Mouse (Mus musculus): ENCODE results near the gene Ccnt2.
"Not testable (repeated sequence)": the region's sequence is repeated elsewhere in the genome, so short reads cannot be mapped to it uniquely, and the experiment has no call there.

The Ccnt2 gene

DNA sequence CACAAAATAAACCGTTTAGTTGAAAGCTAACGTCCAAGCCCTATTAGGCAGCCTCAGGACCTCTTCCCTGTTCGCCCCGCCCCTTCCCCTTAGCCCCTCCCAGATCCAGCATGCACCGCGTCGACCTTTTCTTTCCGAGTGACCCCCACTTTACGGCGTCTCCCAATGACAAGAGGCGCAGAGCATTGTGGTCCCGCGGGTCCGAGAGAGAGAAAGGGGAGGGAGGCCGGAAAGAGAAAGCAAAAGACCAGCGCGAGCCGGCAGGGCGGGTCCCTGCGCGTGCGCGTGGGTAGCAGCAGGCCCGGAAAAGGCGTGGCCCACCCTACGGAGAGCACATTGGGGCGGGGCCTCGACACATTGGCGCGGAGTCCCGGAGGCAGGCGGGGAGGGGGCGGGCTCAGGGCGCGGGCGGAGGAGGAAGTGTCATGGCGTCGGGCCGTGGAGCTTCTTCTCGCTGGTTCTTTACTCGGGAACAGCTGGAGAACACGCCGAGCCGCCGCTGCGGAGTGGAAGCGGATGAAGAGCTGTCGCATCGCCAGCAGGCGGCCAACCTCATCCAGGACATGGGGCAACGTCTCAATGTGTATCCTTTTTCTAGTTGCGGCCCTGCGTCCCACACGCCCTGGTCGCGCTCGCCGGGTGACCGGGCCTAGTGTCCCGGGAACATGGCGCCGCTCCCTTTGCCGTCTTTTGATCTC, at the start of gene Ccnt2:
Gene Ccnt2 (plus strand): TSS at position 362 of the 698 bp plus-strand sequence.
- DNase-seq: peak; percentile 98

DNA sequence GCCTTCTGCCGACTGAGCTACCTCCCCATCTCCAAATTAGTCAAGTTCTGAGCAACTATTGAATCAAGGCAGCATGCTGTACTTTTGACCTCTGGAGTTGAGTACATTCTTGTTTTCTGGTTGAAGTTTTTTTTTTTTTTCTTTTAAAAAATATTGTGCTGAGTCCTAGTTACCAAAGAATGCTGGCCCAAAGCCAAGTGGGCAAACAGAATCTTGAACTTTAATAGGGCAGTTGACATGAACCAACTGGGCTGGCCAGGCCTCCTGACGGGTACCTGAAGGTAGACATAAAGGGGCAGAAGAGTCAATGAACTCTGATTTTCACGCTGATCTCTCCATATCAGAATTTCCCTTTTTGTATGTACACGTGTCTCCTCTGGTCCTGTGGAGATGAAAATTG, 44.9 kb upstream of the Ccnt2 start, which contains the start of gene Acmsd:
Gene Acmsd (plus strand): TSS at position 318 of the 400 bp plus-strand sequence.
- DNase-seq: no peak

DNA sequence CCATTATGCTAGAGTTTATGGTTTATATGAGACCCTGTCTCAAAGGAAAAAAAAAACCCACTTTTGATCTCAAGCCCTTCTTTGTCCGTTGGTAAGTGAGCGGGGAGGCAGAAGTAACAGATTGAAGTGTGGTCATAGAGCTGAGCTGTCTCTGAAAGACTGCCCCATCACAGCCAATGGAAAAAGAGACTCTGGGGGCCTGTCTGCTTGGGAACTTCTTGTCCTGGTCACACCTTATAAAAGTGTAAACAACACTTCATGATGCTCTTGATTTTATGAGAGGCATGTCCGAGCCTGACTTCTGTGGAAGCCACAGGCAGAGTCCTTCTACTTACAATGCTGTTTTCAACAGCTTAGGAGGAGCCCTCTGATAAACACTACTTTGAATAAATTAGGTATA, 42.9 kb upstream of the Ccnt2 start:
- DNase-seq: no peak

DNA sequence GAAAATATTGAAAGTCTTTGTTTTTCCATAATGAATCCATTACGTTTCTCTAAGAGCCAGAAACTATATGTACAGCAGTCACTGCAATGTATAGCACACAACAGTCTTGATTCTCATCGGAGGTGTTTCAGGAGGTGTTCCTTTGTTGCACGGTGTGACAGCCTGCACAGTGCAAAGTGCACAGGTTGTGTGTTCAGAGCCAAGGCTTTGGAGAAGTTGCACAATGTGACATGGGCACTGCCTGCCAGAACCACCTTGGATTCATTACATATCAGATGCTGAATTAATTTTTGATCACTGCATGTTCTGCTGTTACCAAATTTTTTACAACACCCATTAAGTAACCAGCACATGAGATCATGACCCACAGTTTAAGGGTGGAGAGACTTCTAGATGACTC, 41.5 kb upstream of the Ccnt2 start:
- DNase-seq: no peak

DNA sequence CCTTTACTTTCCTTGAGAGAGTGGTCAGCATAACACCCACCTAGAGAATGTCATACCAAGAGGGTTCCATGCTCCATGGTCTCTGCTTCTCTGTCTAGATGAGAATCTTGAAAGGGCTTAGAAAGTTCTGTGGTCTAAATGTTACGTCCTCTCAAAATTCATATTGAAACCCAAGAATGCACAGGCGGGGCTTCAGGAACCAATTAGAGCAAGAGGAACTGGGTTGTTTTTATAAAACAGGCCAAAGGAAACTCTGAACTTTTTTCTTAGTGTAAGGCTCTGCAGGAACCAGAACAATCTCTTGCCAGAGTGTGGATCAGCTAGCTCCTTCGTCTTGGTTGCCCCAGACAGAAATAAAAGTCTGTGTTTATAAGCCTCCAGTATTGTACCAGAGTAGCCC, 41.1 kb upstream of the Ccnt2 start:
- no peak for DNase-seq

DNA sequence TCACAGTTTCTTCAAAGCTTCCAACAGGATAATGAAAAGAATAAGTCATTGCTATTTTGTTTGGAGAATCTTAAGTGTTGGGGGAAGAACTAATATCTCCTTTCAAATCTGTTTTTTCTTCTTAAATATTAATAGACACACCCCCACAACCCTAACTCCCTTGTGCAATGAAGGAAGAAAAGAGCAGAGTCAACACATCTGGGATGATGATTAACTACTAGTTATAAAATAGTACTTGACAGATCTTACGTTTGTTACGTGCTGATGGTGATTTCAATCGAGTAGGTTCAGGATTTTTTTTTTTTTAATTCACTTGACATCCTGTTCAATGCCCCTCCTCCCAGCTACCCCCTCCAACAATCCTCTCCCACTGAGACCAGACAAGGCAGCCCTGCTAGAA, 38.6 kb upstream of the Ccnt2 start:
- DNase-seq: no peak

DNA sequence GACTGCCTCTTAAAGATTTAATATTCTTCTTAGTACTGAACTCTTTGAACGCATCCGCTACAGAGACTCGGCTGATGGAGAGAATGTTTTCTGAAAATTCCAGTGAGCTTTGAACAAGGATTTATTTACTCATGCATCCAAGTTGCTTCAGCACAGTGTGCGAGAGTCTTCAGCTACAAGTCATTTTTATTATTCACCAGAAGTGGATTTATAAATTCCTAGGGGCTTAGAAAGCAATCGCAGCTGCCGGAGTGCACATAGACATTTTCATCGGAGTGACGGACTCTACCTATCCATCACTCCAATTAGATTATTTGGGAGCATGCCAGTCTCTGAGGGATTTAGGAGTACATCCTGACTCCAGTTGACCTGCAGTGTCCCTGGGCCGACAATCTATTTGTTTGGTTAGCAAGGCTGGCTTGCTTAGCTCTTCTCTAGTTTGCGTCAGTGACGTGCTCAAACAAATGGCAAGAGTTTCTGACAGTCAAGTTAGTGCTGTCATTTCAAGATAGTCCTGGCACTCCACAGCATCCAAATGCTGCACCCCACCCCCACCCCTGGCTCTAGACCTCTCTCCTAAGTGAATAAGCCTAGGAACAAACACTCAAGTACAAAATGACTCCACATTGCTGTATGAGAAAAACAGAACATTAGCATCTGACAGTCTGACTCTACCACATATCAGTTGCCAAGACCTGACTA, 23.4 kb upstream of the Ccnt2 start:
- DNase-seq: no peak

DNA sequence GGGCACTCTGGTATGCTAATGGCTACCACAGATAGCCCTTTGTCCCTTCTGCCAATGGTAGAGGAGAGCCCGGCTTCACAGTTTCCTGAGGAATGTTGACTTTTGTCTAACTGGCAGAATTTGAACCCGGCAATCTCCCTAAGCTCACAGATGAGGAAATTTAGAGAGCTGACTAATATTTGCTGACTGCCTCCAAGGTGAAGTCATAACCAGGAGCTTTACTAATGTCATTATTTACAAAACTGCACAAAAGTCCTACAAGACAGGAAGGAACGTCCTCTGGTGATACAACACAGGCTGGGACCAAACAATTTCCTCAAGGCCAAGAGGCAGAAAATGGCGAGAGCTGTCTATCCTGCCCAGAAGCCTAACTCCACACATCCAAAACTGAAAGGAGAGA, 18.2 kb upstream of the Ccnt2 start:
- no peak for DNase-seq

DNA sequence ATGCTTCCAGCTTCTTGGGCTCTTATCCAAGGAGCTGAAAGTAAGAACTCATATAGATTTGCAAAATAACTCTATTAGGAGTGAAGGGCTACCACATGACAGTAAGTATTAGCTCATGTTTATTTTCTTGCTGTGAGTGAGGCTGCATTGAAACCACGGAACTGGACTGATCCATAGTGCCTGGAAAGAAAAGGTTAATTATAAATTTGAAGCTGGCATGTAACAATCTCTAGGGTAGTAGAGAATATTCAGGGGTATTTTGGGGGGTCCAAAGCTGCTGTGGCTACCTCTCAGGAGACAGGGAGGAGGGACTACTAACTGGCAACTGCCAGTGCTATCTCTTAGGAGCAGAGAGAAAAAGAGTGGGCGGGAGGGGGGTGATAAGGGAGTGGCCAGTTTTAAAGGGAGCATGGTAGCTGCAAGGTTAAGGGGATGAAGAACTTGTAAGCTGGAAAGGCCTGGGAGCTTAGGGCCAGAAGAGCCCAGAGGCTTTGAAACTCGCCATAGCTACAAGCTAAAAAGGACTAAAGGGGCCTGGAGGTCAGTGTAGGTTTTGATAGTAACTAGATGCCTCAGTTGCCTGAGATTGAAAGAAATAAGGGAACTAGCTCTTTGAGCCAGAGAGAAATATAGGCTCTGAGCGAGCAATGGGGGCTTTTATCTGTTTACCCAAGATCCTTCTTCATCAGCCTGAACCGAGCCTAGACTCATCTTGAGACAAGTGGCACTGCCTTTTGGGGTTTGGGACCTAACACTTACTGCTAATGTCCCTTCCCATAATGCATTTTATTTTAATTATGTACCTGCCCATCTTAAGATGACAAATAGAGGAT, 17.4 kb upstream of the Ccnt2 start:
- DNase-seq: no peak

DNA sequence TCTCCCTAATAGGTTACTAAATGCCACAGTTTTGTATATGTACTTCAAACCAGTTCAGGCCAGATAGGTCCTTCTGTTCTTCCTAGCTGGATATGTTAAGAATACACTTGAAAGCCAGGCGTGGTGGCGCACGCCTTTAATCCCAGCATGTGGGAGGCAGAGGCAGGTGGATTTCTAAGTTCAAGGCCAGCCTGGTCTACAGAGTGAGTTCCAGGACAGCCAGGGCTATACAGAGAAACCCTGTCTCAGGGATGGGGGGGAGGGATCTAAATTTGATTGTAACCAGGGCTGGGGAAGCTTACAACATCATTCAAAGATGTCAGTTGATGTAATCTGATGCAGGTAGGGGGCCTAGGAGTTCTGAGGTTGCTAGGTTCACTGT, 16.8 kb upstream of the Ccnt2 start:
- not testable (repeated sequence) for DNase-seq

DNA sequence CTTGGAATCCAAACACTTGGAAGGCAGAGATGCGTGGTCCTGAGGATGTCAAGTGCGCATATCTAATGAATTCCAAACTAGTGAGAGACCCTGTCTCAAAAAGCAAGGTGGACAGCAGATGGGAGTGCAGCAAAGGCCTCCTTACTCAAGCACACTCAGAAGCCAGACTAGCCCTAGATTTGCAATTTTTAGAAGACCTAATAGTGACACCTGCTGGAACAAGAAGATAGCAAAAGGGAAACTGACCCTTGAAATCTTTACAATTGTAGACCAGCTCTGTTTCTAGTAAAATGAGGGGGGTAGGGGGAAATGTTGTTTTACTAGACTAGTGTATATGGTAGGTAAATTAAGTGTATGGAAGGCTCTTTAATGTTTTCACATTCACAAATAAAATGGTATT, 8.5 kb upstream of the Ccnt2 start:
- DNase-seq: no peak

DNA sequence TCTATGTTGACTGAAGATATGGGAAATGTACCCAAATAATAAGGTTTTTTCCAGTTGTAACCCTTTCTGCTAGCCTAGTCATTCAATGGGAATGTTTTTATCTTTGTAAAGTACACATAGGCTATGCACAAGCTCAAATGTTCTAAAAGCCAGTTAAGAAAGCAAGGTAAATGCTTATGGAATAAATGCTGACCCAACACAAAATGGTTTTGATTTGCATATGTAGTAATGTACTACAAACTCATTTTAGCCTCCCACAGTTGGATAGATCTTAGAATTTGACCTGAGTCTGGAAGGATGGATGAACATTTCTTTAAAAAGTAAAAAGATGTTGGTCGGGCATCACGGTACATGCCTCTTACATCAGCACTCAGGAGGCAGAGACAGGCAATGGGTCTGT, 7.2 kb upstream of the Ccnt2 start:
- no peak for DNase-seq

DNA sequence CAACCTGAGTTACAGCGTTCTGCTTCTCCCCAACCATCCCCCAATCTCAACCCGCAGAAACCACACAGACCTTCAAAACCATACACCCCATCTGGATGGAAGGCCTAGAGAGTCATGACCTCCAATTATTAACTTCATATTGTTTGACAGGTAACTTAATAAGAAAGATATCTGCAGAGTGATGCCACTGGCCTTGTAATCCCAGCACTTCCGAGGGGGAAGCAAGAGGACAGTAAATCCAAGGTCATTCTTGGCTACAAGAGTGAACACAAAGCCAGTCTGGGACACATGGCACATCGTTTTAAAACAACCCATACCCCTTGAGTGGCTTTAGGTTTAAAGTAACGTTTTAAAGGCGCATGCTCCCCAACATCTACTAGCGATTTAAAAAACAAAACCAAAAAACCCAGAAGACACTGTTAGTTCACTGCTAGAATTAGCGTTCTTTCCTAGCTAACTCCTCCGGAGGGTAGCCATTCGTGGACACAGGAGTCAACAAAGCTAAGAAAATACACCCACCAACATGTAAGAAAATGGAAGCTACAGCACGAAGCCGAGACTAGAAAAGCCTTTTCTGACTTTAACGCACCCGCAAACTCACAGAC, 664 bp upstream of the Ccnt2 start:
- no peak for DNase-seq

DNA sequence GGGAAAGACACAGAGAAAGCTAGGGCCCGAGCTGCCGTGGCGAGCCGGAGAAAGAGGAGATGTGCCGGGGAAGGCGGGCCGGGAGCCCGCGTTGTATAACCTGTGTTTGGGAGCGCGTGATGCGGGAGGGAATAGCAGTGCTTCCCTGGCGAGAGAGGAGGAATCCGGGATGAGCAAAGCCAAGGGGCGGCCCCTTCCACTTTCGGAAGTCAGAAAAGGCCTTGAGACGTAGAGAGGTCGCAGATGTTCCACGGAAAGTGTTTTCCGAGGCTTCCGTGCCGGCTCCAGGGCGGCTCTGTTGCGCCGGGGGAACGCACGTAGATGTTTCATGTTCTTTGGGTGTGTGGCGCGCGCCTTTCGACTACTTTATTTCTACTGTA, 527 bp downstream of the Ccnt2 start:
- no peak for DNase-seq

DNA sequence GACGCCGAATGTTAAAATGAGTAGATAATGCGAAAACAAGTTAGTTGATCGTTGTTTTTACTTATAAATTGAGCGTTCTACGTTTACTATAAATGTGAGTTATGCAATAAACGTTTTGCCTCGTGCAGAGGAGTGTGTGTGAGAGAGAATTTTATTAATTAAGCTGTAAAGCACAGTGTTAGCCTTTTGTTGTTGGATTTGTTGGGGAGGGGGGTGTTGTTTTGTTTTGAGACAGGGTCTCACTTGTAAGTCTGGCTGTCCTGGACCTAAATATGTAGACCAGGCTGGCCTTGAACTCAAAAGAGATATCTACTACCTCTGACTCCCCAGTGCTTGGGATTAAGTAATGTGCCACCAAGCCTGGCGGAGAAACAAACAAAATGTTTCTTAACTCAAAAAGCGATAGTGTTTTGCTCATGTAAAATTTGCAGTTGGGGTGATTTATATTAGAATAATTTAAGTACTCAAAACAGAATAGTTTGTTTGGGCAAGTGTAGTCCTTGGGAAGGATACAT, 1.3 kb downstream of the Ccnt2 start:
- DNase-seq: no peak

DNA sequence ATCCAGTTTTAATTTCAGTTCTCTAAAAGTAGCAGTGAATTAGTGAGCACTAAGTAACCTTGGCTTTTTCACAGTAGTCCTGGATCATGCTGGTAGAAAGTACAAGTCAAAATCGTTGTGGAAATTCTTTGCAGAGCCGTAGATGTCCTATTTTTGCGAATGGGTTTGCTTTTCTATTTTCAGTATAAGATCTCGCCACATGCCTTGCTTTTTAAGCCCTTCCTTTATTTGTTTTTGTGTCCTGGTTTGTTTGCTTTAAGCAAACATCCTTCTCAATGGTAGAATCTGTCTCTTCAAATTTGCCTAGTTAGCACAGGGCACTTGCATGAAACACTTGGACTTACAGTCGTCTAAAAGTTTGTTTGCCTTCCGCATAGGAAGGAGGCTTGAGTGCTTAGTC, 2.3 kb downstream of the Ccnt2 start:
- DNase-seq: no peak

DNA sequence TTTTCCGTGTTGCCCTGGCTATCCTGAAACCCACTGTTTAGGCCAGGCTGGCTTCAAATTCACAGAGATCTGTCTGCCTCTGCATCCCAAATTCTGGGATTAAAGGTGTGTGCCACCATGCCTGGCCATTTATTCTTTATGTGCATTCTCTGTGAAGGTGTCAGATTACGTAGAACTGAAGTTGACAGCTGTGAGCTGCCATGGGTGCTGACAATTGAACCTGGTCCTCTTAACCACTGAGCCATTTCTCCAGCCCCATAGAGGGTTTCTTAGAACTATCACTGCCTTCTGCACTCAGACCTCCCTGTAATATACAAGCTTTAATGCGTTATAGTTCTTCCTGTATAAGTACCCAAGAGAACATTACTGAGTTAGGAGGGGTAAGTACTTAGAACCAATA, 4.6 kb downstream of the Ccnt2 start:
- no peak for DNase-seq

DNA sequence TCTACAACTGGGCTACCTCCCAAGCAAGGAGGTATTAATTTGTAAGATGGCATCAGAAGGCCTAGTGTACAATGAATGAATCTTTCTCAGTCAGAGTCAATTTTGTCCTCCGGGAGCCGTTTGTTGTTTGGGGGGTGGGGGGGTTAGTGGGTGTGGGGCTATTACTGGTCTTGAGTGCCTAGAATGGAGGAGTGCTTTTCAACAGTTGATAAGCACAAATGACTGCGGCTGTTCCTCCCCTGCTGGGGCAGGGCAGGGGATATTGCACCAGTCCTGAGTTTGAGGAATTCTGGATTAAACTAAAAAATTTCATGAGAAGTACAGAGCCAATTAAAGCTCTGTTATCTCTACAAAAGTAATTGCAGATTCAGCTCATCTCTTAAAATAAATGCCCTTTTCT, 6.2 kb downstream of the Ccnt2 start:
- DNase-seq: no peak

DNA sequence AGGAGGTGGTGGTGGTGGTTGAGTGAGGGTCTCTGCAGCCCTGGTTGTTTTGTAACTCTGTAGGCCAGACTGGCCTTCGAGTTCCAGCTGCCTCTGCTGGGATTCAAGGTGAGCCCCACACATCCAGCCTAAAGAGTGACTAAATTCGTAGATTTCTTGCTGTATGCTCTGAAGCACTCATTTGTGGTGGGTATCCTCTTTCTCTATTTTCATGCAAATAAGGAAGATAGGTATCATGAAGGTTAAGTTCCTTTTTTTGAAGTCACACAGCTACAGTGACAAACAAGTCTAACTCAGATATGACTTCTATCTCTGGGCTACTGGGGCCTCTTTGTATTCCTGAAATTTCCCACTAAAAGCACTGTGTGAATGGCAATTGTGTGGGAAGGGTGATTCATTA, 6.9 kb downstream of the Ccnt2 start:
- DNase-seq: no peak

DNA sequence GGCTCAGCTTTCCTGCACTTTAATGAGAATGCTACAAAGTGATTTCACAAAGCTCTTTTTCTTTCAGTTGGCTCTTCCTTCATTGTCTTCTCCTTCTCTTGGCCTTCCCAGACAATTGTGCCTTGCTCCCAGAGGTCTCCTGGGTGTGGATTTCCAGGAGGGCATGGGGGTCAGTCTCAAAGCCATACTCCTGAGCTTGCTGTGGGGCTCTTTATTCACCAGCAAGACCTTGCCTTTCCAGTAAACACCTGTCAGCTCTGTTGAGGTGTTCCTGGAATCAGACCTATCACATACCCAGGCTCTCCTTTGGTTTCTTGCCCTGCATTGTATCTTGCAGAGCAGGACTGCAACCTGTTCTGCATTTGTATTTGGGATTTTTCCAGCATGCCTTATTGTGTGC, 9.9 kb downstream of the Ccnt2 start:
- no peak for DNase-seq

DNA sequence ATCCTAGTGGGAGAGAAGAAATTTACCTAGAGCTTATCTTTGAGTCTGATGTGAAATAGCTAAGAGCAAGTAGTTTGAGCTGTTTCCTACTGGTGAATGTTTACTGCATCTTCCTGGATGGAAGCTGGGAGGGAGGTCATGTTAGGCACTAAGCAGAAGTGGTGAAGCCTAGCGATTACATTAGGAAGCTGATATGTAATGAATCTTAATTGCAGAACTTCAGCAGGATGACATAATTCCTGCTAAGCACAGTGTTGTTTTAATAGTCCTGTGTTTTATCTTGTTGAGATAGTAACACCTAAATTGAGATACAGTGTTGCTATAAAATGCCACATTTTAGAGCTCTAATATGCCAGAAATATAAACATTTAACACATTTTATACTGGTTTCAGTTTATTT, 11.9 kb downstream of the Ccnt2 start:
- DNase-seq: no peak

DNA sequence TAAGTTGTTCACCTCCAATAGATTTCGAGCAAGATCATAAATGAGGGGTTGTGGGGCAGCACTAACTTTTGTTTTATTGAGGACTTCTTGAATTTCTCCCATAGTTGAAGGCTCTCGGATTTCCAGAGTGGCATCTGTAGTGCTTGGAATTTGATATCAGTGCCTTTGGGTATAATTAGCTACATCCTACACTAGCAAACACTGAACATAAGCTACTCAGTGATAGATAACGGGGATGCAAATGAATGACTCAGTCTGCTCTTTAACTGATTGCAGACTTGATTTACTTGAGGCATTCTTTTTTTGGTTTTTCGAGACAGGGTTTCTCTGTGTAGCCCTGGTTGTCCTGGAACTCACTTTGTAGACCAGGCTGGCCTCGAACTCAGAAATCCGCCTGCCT, 15.0 kb downstream of the Ccnt2 start:
- DNase-seq: no peak

DNA sequence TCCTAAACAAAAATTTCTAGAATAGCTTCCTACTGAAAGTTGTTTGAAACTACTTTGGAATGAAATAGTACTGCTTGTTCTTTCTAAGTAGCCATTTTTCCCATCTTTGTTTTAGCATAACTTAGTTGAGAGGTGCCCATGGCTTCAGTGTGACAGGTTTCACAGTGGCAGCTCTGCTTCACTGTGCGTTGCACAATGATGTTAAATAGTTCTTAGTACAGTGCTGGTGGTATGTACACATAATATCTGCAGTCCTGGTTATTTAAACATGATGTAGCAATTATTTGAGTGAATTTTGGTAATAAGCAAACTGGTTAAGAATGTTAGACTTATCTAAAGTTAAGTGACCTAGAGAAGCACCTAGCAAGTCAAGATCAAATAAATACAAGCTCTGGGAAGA, 19.5 kb downstream of the Ccnt2 start:
- no peak for DNase-seq

All from right cerebral cortex, postnatal 14 days (tissue).